Mouse (Mus musculus) ES-CJ7 (cell line): ENCODE data around the gene Relb.

ENCODE experiments used
- DNase-seq: peaks from one replicate; pipeline ENCODE4 v3.0.0; 2011; ENCODE audit warnings: low read depth, low spot score

Relb gene

GRCm38 (mm10) chr7:19557086-19557485 lies 72.2 kb downstream of the Relb start:
- no peak for DNase-seq
